Mouse (Mus musculus): Measurements from ENCODE around the gene Csnk1e. TPM values are rescaled to one million over a fixed set of nuclear protein-coding genes. Genes with fewer than 3 reads are reported as not detected.

Csnk1e gene
- total RNA-seq, 2 experiments from 2014 or later = 172 to 178 TPM

DNA sequence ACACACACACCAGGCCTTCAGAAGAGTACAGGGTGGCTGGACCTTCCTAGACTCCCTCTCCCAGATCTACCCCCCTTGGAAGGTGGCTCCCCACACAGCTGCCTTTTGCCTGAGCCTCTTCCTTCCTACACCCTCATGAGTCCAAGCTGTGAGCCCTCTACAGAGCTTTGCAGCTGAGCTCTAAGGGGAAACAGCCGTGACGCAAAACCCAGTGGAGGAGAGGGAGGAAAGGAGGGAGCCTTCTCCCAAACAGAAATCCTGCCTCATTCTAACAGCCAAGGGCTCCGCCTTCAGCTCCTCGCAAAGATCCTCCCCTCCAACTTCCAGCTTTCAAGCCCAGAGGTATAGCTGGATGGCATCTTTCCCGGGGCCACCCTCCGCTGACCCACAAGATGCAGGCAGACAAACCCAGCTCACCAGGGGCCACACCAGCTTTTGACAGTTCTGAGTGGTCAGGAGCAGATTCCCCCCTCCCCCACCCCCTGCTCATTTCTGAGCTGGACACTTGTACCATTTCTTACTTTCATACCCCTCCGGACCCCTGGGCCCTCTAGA lies 11.4 kb downstream of the Csnk1e start:
- no peak for DNase-seq (ENCODE audit: low spot score in 2 of 2)

DNA sequence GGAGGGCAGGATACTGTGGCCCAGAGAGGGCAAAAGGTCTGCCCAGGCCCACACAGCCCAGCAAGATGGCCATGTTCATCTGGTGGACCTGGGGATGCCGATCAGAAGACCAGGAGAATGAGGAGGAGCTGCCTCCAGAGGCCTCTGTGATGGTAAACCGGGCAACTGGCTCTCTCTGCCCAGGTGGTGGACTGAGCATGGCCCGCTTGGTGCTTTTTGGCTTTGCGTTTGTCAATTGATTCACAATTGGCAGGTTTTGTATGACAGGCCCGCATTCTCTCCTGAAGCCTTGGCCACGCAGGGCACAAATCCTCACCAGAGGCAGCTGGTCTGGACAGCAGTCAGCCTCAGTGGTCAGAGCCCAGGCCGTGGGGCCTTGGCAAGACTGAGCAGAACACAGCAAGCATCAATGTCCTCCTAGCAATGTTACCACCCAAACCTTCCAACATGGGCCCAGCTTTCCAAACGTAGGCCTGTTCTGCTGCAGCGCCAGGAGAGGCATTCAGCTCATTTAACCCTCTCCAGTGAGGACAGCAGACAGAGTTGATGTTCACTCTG lies 12.3 kb downstream of the Csnk1e start:
- DNase-seq (ENCODE audit: low spot score in 2 of 2) = peak; percentile 34 to 41

DNA sequence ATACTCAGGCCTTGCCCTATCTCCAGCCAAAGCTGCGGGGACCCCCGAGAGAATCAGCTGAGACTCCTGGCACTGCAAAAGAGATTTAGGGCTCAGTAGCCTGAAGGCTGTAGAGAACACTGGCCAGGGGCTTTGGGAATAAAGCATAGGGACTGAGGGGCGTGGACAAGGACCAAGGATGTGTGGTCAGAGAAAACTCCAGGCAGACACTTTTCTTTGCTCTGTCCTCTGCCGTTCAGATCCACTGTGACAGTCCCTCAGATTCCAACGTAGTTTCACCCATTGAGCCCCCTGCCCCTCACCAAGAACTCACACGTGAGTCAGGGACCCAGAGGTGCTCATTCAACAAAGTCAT lies 13.1 kb downstream of the Csnk1e start:
- DNase-seq (ENCODE audit: low spot score in 2 of 2) = no peak

DNA sequence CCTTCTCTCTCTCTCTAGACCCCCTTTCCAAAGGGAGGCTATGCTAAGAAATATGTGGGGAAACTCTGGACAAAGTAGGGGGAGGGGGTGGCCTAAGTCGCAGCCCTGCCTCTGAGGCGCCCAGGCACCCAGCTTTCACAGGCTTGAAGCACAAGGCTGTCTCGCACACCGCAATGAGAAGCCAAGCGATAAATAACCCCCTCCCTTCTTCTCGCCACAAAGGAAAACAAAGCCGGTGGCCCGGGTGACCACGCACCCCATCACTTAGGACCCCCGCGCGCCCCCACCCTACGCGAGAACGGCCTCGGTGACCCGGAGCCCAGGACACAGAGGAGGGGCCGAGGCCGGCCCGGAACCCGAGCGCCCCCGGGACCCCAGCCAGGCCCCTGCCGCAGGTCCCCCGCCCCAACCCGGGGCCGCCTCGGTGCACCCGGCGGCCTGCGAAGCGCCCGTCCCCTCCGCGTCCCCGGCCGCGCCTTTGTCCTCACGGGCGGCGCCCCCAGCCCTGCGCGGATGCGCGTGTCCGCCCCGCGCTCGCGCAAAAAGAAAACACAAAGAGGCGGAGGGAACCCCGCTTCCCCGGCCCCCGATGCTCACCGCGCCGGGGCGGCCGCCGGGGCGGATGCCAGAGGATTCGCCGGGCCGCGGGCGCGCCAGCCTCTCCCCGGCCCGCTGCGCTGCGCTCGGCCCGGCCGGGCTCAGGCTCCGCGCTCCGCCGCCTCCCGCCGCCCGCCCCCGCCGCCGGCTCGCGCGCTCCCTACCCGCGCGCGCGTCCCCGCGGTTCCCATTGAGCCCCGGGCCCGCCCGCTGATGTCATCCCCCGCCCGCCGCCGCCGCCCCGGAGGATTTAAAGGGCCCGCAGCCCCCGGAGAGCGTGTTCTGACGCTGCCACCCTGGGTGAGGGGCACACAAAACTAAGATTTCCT lies 13.8 kb downstream of the Csnk1e start:
- DNase-seq (ENCODE audit: low spot score in 2 of 2) = peak; percentile 81 to 89

DNA sequence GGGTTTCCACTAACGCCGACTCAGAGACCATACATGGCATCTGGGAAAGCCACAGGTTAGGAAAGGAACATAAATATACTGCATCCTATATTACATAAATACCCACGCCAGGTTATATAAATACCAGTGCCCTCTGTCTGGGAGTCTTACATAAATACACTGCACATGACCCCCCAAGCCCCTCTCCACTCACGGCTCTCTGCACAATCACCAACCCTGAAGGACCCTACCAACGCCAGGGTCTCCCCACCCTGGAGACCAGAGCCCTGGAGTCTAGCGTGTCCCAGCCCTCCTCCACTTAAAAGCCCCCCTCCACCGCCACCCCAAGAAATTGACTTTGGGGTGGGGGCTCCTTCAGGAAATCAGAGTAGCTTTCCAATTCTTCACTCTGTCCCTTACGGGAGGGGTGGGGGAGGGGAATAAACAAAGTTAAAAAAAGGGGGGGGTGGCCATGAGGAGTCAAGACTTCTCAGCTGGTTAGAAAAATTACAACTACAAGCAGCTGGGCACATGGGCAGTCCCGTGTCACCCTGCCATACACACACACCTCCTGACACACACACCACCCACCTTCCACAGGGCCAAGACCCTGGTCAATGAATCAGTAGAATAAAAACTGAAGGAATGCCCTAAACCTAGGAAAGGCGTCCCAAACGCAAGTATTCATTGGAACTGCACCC lies 14.6 kb downstream of the Csnk1e start:
- no peak for DNase-seq (ENCODE audit: low spot score in 2 of 2)

DNA sequence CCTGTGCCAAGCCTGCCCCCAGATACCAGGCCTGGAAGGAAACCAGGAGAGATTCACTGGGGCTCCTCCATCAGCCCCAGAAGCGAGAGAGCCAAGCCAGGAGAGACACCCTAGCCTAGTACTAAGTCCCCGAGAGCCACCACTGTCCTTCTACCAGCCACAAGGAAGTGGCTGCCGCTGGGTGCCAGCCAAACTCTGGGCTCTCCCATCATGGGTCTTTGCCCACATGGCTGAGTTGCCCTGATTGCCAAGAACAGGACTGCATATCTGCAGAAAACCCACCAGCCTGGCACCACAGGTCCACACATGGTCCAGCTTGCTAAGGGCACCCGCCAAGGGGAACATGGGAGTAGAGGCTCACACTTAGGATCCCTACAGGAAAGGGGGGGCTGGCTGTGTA lies 15.1 kb downstream of the Csnk1e start:
- DNase-seq (ENCODE audit: low spot score in 2 of 2) = peak; percentile 63 to 72

DNA sequence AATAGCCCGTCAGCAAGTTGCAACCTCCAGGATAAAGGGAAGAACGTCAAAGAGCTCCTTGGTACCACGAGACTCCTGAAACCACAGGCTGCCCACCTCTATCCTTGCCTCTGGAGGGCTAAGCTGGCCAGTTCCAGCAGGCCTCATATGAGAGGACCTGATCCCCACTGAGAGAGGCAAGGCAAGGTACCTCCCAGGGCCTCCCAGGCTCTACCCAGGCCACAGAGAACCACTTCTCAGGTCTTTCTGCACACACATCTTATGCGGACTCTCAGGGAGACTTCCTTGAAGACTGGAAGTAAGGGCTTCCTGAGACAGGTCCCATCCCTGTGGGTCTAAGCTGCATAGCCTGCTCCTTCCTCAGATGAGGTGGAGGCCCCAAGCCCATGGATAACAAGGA lies 16.0 kb downstream of the Csnk1e start:
- DNase-seq (ENCODE audit: low spot score in 2 of 2) = no peak

DNA sequence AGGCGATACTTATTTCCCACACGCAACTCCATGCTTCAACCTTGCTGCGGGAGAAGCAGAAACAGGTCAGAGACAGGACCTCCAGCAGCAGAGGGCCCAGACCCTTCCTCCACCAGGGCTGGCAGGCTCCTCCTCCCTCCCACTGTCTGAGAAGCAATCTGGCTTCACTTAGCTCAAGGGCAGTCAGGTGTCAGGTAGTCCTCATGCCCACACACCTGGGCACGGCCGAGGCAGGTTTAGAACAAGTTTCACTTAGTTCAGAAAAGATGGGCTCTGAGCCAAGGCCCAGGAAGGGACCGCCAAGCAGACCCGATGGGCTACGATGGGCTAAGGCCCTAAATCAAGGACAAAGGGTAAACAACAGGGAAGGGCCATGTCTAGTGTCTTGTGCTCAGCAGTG lies 16.6 kb downstream of the Csnk1e start:
- DNase-seq (ENCODE audit: low spot score in 2 of 2) = no peak

DNA sequence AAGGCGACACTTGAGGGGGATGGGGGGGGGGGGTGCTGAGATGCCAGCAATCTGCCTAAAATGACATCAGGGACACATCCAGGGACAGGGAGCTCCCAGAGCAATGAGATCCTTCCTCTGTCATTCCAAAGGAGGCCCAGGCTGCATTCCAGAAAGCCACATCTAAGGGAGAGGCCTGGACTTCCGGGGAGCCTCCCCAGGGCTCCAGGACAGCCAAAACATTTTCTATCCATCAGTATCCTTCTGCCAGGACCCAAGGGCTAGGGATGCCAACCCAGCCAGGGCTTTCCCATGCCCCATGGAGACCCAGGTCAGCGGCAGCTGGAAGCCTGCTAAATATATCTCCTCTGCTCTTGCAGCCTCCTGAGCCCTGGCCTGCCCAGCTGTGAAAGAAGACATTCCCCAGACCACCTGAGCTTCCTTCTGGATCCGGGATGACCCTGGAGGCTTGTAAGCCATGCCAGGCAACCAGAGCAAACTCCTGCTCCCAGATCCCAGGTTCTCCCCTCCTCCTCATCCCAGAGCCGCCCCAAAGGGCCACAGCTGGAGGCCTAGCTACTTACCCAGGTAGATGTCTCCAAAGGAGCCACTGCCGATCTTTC lies 17.1 kb downstream of the Csnk1e start:
- no peak for DNase-seq (ENCODE audit: low spot score in 2 of 2)

DNA sequence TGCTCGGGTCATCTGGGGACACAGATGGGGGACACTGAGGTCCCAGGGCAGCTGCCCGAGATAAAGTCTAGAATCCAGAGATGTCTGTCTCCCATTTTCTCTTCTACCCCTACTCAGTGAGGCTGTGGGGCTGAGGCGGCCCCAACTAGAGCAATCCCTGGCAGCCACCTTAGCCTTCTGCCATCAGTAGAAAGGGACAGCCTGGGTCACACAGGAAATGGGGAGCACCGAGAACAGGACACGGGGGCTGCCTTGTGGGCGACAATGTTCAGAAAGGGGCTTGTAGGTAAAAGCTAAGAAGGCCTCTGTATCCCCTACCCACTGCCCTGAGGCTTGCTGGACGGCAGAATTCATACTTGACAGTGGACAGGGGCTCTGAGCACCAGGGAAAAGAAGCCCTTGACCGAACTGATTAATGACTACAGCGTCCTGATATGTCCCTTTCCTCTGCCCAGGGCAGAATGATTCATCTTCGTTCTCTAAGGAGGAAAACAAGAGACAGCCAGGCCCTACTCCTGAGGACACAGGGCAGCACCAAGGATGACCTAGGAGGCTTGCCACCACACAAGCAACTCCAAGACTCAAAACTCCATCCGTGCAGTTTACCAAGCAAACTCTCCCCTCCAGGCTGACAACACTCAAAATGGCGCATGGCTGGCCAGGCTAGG lies 17.7 kb downstream of the Csnk1e start:
- DNase-seq (ENCODE audit: low spot score in 2 of 2) = no peak

DNA sequence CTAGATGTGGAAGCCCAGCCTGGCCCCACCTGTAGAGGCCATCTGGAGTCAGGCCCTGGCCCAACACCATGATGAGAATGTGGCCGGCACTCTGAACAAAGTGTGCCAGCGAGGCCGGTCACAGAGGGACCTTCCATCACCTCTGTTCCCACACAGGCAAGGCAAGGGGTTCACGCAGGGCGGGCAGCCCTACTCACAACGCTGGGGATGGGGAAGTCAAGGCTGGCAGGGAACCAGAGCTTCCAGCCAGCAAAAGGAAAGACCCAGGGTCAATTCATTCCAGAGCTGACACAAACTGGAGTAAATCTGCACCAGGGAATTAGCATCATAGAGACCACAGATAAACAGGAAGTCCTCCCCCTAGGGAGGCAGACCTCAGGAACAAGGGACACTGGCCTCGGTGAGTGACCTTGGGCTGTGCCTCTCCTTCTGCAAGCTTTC lies 18.9 kb downstream of the Csnk1e start:
- DNase-seq (ENCODE audit: low spot score in 2 of 2) = no peak

DNA sequence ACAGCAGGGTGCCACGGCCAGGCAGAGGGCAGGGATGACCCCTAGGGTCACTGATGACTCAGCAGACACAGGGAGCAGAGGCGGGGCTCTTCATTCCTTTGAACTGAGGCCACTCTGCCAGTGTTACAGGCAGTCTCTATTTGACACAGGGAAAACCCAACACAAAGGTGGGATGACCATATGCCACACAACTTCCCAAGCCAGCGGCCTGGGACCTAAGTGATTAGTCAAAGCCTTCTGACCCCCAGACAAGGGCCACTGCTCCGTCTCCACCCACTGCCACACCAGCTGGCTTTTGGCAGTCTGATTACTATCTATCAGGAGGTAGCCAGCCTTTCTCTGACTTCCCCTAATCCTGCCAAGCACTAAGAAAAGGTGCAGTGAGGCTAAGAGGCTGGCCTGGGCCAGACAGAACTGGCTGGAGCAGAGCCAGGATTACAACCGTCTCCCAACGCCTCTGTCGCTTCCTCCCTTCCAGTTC lies 20.1 kb downstream of the Csnk1e start:
- peak in 1 of 2 experiments; percentile 47 for DNase-seq (ENCODE audit: low spot score in 2 of 2)

DNA sequence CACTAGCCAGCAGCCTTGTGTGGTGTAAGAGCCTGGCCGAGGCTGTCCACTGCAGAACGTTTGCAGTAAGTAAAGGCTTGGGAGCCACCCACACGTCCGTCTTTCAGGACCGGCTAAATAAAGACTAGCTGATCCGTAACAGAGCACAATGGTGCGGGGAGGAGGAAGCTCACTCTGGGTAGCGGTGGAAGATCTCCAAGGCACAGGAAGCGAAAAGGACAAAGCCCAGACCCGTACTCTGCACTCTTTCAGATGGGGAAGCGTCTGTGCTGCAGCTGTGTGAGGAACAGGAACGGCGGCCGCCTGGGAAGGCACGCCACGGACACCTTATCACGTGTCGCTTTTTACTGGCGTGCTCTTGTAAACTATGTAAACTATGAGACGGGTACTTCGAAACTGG lies 22.5 kb downstream of the Csnk1e start:
- peak; percentile 39 to 46 for DNase-seq (ENCODE audit: low spot score in 2 of 2)

DNA sequence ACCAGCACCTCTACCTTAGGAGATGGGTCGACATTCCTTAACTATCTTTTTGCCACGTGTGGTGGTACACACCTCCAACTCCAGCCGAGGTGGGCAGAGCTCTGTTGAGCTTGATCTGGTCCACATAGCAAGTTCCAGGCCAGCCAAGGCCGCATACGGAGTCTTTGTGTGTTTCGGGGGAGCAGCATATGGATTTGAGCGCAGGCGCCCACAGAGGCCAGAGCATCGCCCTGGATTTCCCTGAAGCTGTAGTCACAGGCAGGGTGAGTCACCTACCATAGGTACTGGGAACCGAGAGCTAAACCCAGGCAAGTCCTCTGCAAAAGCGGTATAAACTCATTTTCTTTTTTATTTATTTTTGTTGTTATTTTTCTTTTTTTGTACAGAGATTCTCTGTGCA lies 23.0 kb downstream of the Csnk1e start:
- no peak for DNase-seq (ENCODE audit: low spot score in 2 of 2)

DNA sequence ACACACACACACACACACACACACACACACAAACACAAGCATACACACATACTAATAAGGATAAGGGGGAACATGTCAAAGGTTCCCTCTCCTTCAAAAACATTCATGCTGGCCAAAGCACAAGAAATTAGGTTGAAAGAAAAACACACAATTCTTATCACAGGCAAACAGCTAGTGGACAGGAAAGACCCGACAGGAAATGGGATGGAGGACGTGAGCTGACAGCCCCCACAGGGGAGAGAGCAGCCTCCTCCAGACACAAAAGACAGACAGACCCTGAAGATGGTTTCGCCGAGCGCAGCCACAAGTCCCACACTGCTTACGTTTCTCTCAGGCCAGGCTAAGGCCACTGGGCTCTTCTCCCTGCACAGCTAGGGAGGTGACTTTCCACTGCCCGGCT lies 23.4 kb downstream of the Csnk1e start:
- no peak for DNase-seq (ENCODE audit: low spot score in 2 of 2)

DNA sequence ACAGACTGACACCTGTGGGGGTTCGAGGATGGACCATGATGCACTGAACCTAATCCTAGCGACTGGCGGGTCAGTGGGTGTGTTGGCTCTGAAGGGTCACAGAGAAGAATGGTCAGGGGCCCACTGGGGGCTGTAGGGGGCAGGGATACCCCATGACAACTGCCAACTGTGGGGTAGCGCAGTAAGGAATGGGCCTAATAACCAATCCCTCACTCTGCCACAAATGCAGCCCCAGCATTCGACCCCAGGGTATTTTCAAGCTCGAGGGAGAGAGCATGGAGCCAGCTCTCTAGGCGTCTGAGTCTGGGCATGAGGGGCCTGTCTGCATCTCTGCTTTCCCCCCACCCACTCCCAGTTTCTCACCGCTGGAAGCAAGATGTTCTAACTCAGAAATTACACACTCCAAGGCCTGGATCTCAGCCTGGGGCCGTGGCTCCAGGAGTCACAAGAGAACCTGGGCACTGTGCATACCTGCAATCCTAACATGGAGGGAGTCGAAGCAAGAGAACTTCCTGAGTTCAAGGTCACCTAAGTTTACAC lies 24.8 kb downstream of the Csnk1e start:
- DNase-seq (ENCODE audit: low spot score in 2 of 2) = no peak

DNA sequence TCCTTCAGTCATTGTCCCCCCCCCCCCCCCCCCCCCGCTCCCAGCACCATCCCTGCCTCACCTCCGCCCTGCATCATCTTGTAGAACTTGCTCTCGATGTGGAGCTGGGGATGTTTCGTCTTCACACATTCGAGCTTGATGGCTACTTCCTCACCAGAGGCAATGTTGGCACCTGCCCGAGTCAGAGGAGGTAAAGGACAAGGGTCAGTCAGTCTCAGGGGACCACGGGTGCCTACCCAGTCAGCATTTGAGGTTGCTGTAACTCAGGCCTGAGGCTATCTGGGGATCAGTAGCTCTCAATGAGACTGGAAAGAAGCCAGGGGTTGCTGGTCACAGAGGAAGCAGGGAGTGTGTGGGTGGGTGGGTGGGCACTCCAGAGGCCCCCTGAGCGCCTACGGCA lies 25.4 kb downstream of the Csnk1e start:
- no peak for DNase-seq (ENCODE audit: low spot score in 2 of 2)

DNA sequence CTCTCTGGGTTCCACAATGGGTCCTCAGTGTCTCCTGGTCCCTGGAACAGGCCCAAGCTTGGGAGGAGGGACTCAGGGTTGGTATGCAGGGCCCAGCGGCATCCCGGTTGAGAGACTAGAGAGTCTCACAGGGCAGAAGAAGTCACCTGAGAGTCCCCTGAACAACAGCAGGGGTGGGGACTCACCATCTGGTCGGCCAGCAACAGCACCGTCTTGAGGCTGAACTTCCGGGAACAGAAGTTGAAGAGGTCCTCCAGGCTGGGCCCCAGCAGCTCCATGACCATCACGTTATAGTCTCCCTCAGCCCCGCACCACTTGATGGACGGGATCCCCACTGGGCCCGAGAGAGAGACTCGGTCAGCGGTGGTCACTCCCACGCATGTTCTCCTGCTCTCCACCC lies 25.8 kb downstream of the Csnk1e start:
- DNase-seq (ENCODE audit: low spot score in 2 of 2) = no peak

DNA sequence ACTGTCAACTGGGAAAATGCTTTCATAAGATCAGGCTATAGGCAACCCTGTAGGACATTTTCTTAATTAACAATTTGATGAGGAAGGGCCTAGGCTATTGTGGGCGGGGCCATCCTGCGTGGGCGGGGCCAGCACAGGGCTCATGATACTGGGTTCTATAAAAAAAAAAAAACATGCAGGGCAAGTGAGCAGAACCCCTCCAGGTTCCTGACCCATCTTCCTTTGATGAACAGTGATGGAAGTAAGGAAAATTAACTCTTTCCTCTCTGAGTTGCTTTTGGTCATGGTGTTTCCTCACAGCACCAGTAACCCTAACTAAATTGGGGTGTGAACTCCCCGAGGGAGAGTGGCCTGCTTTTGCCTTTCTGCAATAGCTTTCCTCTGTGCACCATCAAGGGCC lies 26.8 kb downstream of the Csnk1e start:
- DNase-seq (ENCODE audit: low spot score in 2 of 2) = no peak

DNA sequence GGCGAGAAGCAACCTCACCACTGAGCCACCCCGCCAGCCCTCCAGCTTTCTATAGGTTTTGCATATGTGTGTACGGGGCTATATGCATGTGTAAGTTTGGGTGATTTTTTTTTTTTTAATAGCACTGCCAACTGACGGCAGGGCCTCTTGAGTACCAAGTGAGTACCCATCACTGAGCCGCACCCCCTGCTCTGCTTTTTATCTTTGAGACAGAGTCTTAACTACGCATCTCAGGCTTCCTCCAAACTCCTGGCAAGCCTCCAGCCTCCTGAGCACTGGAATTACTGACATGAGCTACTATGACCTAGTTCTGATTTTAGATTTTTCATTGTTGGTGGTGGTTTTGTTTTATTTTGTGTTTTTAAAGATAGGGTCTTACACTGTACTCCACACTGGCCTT lies 27.9 kb downstream of the Csnk1e start:
- no peak for DNase-seq (ENCODE audit: low spot score in 2 of 2)

DNA sequence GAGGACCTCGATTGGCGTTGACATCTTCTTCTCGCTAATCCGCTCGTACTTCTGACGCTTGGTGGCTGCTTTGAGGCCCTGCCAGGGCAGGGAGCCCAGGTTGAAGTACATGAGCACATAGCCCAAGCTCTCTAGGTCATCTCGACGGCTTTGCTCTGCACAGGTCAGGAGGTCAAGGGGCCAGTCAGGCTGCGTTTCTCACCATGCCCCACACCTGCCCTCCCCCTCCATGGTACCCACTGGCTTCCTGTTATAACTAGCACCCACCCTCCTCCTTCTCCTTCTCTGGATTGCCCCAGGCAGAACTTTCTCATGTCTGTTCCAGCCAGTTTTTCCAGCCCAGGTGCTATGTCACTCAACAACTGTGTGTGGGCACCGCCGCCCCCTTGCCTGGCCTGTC lies 29.9 kb downstream of the Csnk1e start:
- no peak for DNase-seq (ENCODE audit: low spot score in 2 of 2)

Data from layer of hippocampus, postnatal 10 days (tissue).